Mouse (Mus musculus) liver, adult (tissue): ENCODE data around the gene Fli1.

ENCODE experiments used
- GATA4 ChIP-seq: IDR thresholded peaks from 2 replicates; pipeline ENCODE4 v1.6.1; 2014; ENCODE audit warnings: mild to moderate bottlenecking, low read length; ENCODE audit not compliant: insufficient replicate concordance

The Fli1 gene

GRCm38 (mm10) chr9:32559859-32560258 lies 17.2 kb upstream of the Fli1 start:
- no peak for TF ChIP-seq GATA4

- TF ChIP-seq GATA4, result no peak
Measured at GRCm38 (mm10) chr9:32559454-32559853, 16.8 kb upstream of the Fli1 start.

DNA sequence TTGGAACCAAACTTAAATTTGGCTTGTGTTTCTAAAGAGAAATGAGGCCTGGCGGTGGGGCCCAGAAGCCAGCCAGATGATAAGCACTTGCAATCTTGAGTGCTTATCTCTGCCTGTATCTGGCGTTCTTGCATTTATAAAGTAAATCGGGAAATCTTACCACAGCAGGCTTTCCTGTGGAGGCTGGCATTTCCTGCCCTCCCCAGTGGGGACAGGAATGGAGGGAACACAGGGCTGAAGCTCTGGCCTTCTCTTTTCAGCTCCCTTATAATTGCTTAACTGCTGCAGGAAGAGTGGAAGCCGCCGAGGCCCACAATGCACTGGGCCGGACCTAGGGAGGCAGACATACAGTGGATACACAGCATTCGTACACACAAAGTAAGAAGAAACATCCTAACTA lies 13.7 kb upstream of the Fli1 start:
- TF ChIP-seq GATA4, result no peak

DNA sequence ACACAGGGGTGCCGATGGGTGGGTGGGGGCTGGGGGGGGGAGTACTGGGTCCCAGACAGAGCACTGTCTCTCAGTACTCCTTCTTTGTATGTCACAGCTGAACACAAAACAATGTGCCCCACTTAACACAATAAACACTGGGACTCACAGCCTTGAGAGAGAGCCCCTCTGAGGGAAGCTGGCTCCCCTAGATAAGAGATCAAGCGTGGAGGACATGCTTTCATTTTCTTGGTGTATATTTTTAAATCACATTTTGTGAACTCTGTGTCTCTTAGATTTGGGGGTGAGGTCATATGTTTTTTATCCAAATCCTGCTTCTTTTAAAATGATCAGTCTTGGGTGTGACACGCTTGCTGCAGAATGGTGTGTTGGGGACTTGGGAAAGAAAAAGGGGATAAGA lies 12.6 kb upstream of the Fli1 start:
- no peak for TF ChIP-seq GATA4

GRCm38 (mm10) chr9:32550541-32550940 lies 7.9 kb upstream of the Fli1 start:
- no peak for TF ChIP-seq GATA4

DNA sequence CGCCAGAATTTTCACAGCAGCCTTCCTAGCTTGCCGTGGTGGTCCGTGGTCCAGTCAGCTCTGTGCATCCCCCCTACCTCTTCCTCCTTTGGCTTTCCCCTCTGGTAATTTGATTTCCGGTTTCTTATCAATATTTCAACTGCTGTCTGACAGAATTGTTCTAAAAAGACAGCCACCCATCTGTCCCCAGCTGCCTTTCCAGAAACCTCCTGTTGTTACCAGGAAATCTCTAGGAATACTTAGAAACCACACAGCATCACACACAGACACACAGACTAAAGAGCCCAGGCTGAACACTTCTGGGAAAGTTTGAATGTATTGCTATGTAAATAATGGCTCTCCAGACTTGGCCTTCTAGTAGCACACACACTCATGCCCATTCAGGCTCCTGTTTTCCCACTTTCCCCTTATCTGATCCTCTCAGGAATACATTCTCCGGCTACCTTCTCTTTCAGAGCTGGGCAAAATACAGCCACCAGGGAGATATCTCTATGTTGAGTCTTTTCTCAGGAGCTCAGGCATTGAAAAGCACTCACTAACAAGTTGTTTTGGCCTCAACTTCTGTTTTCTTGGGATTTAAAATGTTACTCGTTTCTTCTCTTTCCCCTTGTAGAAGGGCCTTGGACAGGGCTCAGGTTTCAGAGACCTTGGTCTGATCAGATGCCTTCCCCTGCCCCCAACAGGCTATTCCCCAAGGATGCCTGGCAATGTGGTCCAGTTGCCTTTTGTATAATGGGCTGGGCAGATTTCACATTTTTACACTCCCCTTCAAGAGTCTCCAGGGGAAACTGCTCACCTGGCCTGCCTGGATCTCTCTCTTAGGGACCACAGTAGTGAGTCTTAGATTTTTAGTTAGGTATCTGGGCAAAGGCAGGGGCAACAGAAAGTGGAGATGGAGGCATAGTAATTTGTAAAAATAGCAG lies 7.1 kb upstream of the Fli1 start:
- no peak for TF ChIP-seq GATA4

DNA sequence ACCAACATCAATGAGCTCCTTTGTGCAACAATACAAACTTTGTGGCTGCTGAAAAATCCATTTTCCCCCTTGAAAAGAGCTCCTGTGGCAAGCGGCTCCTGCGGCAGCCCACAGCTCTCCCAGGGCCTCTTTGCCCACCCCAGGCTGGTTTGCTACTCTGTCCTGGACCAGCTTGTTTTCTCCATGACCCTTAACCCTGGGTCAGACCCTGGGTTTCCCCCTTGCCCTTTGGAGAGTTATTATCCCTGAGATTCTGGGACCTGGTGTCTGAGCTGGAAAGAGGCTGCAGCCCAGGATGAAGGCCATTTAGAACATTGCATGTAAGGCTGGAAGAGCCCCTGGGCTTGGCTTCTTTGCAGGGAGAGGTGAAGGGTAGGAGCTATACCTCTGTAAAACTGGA lies 4.1 kb upstream of the Fli1 start:
- TF ChIP-seq GATA4, result no peak

DNA sequence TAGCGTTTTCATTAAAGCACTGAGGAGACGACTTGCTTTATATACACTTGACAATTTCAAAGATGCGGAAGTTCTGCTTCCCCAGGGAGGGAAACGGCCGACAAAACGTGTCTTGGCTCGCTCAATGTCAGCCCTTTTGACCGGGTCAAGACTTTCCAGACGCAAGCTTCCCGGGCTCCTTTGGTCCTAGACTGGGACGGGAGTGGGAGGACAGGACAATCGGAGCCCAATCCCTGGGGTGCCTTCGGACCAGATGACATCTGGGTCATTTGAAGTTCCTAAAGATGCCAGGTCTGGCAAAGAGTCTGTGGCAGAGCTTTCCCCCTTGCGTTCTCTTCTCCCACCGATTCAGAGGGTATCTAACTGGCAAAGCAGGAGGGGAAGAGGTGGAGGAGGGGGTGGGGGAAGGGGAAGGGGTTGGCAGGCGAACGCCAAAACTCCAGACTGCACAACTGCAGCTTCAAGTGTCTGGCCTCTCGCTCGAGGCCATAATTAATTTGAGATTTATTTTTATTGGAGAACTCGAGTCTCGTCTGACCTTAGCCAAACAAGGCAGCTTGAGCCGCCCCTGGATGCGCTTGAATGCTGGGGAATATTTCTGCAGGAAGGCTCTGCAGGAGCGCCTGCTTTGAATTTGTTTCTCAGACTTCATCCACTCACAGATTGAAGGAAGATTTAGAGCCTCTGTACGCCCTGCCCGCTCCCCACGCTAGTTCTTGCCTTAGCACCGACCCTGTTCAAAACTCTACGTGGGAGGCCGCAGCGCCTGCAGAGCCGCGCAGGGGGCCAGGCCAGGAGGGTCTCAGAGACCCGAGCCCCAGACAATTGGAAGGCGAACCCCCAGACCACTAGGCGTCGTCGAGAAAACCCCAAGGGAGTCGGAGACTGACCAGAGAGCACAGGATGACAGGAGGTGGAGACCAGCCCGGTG lies 2.3 kb upstream of the Fli1 start:
- TF ChIP-seq GATA4, result no peak

DNA sequence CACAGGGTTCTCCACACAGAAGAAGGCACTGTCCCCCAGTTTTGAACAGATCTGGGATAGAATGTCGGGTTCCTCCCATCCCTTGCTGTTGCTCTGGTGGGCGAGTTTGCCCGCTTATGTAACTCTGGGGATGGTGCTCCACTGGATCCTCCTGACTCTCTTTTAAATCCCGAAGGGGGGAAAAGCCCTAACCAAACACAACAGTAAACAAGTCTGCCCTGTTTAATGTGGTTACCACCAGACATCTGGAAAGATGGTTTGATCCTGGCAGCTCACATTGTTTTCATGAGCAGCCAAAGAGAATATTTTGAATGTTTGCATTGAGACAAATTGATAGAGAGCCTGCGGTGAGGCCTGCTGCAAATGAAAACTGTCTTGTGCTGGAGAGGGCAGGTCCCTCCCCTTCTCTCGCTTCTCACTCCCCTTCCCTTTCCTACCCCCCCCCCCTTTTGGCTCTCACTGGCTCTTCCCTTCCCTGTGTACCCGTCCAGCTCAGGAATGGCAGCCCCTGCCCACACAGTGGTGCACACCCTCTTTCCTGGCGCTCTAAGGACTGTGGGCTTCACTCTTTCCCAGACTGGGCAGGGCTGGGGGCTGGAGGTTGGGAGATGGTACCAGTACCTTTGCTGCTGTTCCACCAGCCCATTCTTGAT lies 1.4 kb upstream of the Fli1 start:
- no peak for TF ChIP-seq GATA4

DNA sequence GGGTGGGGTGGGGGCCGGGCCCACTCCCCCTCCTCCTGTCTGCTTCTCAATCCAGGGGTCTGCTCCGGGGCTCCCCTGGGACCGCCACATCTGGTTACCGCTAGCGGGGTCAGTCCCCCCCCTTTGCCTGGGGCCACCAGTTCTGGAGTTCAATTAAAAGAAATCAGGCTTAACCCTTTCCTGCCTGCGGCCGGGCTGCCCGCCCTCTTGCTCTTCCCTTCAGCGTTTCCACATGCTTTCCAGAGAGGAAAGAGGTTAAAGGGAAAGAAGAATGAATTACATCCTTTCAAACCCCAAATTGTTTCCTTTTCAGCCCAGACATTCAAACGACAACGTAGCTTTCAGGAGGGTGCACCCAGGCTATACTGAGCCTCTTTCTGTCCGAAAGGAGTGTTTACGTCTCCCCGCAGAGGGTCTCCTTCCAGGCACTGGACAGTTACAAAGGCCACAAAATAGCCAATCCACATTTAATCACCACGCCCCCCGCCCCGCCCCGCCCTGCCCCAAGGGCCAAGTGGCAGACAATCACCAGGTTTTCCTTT lies 450 bp upstream of the Fli1 start:
- no peak for TF ChIP-seq GATA4

- peak; percentile 93 for TF ChIP-seq GATA4
Measured at GRCm38 (mm10) chr9:32541223-32541901, 1.3 kb downstream of the Fli1 start.

DNA sequence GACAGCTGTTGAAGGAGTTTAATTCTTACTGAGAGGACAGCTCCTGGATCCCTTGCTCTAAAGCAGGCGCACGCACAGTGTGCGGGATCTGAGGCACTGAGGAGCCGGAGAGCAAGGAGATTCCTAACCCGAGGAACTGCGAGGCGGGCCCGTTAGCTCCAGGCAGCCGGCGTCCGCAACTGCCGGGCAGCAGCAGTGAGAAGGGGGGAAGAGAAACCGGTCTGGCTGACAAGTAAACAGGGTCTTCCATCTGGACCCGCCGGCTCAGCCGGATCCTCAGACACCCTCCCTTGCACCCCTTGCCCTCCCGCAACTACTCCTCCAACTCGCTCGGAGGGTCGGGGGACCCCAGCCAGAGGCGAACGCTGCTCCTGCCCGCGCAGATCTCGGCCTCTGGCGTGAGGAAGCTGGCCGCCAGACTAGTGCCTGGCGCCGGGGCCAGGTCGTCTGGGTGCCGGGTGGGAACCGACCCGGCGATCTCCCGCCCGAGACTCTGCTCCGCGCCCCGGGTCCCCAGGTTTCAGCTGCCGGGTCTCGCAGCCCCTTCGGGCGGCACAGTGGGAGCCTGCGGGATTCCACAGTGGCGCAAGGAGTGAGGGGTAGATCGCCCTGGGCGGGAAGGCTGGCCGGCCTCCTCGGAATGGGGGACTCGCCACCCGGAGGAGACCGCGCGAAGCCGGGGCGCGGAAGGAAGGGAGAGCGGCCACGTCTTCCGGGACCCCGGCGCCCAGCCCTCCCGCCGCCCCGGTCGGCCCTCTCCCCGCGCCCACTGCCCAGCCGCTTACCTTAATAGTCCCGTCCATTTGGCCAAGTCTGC lies 2.0 kb downstream of the Fli1 start:
- no peak for TF ChIP-seq GATA4

DNA sequence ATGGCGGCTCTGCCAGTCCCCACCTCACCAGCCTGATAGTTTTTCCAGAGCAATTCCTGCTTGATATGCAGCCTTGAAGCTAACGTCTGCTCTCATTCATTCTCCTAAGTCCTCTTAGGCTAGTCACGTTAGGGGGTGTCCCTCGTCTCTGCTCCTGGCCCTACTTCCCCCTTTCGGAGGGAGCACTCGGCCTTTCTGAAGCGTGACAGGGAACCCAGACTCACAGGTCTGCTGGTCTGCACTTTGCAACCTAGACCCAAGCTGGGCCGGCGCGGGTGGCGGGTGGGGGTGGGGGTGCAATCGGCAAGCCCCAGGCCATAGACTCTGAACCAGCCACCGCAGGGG lies 2.6 kb downstream of the Fli1 start:
- TF ChIP-seq GATA4, result no peak

- TF ChIP-seq GATA4, result no peak
Measured at GRCm38 (mm10) chr9:32539321-32539761, 3.3 kb downstream of the Fli1 start.
